Mouse (Mus musculus): ENCODE results near the gene Dse.

The Dse gene

DNA sequence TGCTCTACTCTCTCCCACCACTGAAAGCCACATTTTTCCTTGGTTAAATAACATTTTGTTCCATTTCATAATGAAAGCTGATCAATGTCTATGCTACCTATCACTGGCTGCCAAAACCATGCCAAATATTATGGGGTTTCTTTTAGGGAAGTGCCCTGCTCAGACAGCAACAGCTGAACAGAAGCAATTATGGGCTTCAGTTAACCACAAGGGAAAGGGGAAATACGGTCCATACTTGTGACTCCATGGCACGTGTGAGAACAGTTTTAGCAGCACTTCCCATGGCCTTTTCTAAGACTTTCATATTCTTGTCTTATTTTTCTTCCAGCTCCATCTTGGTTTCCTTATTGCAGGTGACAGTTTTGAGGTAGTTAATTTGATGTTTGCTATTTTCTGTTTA, 76.2 kb downstream of the Dse start:
- no peak for DNase-seq (ENCODE audit: low read depth)

- peak; percentile 24 for DNase-seq (ENCODE audit: low read depth)
Observed at GRCm38 (mm10) chr10:34128391-34128790, 79.1 kb downstream of the Dse start.

DNA sequence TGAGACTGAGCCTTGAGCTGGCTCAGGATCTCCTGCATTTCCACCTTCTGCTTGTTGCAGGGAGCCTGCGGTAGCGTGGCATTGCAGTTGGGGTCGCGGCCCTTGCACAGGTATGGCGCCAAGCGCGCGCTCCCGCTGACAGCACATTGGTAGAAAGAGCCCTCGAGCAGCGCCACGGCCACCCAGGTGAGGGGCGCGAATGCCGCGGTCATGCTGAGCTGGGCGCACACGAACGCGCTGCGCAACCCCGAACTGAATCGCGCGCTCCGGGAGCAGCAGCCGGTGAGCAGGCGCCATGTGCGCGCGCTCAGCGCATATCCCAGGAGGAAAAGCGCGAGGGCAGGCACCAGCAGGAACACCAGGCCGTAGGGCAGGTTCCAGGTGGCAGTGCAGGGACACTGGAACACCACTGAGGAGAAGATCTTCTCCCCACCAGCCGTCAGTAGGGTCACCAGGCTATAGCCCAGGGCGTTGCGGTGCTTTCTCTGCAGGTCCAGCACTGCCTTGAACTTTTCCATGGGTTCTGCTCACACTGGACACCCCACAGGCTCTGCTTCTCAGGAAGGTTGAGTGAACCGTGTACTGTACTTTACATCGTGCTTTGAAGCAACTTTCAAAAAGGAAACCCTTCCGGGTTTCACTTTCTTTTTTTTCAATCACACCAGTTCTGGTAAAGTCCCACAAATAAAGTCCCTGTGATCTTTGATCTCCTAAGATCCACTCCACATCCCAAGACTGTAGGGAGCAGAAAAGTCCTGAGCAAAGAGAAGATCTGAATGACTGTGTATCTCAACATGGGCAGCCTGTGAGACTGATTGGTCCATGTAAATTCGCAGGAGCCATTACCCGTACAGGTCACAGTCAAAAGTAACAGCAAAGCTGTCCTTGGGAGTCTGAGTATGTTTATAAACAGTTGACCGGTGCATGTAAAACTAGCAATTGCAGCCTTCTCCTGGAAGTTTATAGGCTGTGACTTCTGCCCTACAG, 79.8 kb downstream of the Dse start, which contains the start of gene Calhm6:
Gene Calhm6 (minus strand): TSS at position 593 of the 987 bp plus-strand sequence.
- peak; percentile 68 for DNase-seq (ENCODE audit: low read depth)

DNA sequence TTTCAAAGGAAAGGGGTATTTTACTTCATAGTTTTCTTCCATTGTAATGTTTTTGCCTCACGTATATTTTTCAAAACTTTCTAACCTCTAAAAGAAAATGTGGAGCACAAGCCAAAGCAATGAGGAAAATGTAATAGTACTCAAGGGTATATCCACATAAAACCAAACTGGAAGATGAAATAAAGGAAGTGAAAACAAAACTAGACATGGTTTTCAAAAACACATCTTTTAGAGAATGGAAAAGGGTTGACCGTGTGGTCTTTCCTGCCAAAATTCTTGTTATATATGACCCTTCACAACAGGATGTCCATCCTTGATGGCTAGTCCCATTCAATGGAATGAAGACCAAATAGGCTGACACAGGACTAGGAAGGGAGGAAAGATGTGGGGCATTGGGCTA, 89.1 kb downstream of the Dse start:
- no peak for DNase-seq (ENCODE audit: low read depth)

DNA sequence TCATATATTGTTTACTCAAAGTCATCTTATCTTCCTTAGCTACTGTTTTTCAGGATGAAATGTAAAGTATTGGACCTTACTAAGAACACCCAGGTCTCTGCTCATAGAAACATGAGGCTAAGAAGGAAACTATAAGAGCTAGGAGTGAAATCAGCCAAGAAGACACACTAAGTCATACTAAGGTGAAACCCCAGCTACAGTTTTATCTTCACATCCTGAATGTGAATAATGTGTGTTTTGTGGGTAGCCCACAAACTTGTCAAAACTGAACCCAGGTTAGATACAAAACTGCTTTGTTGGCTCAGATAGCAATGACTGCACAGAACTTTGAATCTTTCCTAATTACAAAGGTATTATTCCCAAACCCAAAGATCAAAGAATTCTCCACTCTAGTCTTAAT, 89.7 kb downstream of the Dse start:
- peak; percentile 36 for DNase-seq (ENCODE audit: low read depth)

DNA sequence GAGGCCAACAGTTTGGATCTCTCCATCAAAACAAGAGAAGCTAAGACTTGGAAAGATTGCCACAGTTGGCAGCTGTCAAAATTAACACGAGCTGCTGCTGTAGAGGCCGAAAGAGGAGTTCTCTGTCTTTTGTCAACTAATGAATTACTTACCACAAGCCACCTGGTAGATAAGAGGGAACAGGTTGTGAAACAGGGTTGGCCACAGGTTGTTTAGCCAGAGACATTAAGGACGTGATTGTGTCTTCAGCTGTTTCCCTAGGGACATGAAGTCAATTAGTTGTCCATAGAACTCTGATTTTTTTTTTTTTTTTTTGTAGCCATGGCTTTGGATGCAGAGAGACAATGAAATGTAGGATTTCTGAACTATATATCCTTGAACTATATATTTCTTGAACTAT, 90.4 kb downstream of the Dse start:
- DNase-seq (ENCODE audit: low read depth) = no peak

- DNase-seq (ENCODE audit: low read depth) = peak; percentile 28
Observed at GRCm38 (mm10) chr10:34111964-34112738, 95.4 kb downstream of the Dse start.

DNA sequence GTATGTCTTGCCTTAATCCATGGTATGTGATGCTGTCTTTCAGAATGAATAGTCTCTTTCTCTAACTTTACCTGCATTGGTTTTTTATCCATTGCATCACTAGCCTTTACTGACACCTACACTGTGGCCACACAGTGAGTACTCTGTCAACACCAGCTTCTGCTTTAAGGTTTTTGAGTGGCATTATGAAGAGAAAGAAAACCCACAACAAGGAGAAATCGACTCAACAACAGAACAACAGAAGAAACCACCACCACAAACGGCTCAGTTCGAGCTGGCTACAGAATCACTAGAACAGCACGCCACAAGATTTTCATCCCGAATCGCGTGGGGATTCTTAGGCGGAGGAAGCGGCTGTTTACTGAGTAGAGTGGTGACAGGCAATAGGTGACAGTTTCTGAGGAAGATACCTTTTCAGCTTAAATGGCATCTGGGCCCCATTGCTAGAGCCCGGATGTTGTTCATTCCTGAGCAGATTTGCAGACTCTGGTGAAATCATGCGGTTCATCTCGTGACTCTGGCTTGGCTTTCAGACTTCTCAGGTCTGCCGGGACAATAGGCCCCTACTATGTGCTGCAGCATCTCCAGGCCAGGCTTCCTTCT, 96.6 kb downstream of the Dse start:
- DNase-seq (ENCODE audit: low read depth) = peak; percentile 83
